Mouse (Mus musculus) urinary bladder, postnatal 14 days (tissue): ENCODE results near the gene Mageb2.
"Not testable (repeated sequence)": the region's sequence is repeated elsewhere in the genome, so short reads cannot be mapped to it uniquely, and the experiment has no call there.

Experiments used
- DNase-seq: peaks from one replicate; pipeline ENCODE4 v3.0.0; 2021; ENCODE audit warnings: low spot score

Mageb2 gene

GRCm38 (mm10) chrX:91331390-91331789 is at the start of gene Mageb2:
Gene Mageb2 (plus strand): TSS chrX:91331690.
- not testable (repeated sequence) for DNase-seq

DNA sequence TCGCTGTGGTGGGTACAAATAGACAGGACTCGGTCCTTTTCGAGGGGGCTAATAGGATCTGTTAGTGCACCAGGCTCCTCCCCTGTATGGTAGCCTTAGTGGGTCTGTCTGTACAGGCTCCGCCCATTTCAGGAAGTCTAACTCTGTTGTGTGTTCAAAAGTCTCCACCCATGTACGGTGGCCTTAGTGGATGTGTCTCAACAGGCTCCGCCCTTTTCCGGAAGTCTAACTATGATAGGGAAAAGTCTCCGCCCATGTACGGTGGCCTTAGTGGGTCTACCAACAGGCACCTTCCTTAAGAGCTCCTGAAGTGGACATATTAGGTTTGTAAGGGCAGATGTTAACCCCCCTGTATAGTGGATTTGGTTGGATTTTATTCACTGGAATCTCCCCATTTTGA is 18.2 kb upstream of the Mageb2 start:
- DNase-seq, result not testable (repeated sequence)
